Mouse (Mus musculus) CH12.LX (cell line): ENCODE data around the gene Cyp24a1. TPM values are rescaled to one million over a fixed set of nuclear protein-coding genes. Genes with fewer than 3 reads are reported as not detected.
A peak's percentile ranks its signal among the peaks of the same experiment; 100 is the strongest.

ENCODE experiments used
- DNase-seq: peaks from one replicate; pipeline ENCODE4 v3.0.0-alpha.2; 2013; ENCODE audit errors: extremely low read depth
- H3K27ac ChIP-seq: 2 replicates; pipeline ENCODE4 v1.5.1; 2012; ENCODE audit warnings: low read depth, mild to moderate bottlenecking, control low read depth, moderate library complexity; ENCODE audit not compliant: insufficient read depth
- H3K27me3 ChIP-seq: replicated peaks from 2 replicates; pipeline ENCODE3; 2012; ENCODE audit warnings: inconsistent platforms
- H3K36me3 ChIP-seq, 2 experiments: replicated peaks in 1 of 2; 2 replicates each; pipeline versions ENCODE3 to v1.6.1; 2012; ENCODE audit warnings: inconsistent platforms in 1 of 2, low read length in 1 of 2, mild to moderate bottlenecking in 1 of 2, mixed read lengths in 1 of 2, moderate library complexity in 1 of 2; ENCODE audit not compliant: control insufficient read depth in 1 of 2, insufficient read depth in 1 of 2
- H3K4me1 ChIP-seq, 2 experiments: 2 replicates each; pipeline ENCODE4 v1.6.1; 2012; ENCODE audit warnings: inconsistent platforms in 1 of 2, moderate library complexity in 1 of 2; ENCODE audit not compliant: insufficient read depth in 2 of 2, control insufficient read depth in 1 of 2
- H3K4me2 ChIP-seq: 2 replicates; pipeline ENCODE4 v1.6.1; 2012; ENCODE audit warnings: low read depth, mild to moderate bottlenecking, control low read depth; ENCODE audit not compliant: poor library complexity, insufficient read depth, severe bottlenecking
- H3K4me3 ChIP-seq, 3 experiments: fragments of 150-350 bp in 1 of 3; sonication (generic) in 1 of 3; replicated peaks in 1 of 3; 2 replicates each; pipeline versions ENCODE3 to v1.5.1; 2011 to 2012; ENCODE audit warnings: low read depth in 2 of 3, low read length in 2 of 3, mild to moderate bottlenecking in 2 of 3, moderate library complexity in 2 of 3, control low read depth in 1 of 3, improper control_type of control experiment in 1 of 3, inconsistent platforms in 1 of 3, mixed read lengths in 1 of 3; ENCODE audit not compliant: poor library complexity in 1 of 3
- H3K79me2 ChIP-seq: replicated peaks from 2 replicates; pipeline ENCODE4 v1.6.1; 2012; ENCODE audit warnings: mild to moderate bottlenecking, moderate library complexity; ENCODE audit not compliant: control insufficient read depth, poor library complexity, insufficient read depth, severe bottlenecking; ENCODE audit errors: extremely low read depth
- H3K9ac ChIP-seq: 2 replicates; pipeline ENCODE4 v1.6.1; 2012; ENCODE audit warnings: low read depth, mild to moderate bottlenecking, control low read depth, moderate library complexity; ENCODE audit not compliant: insufficient read depth
- H3K9me3 ChIP-seq: replicated peaks from 2 replicates; pipeline ENCODE3; 2012; ENCODE audit warnings: low read length, inconsistent platforms, mixed read lengths
- CHD1 ChIP-seq: IDR thresholded peaks from 2 replicates; pipeline ENCODE4 v1.6.1; 2012; ENCODE audit warnings: low read depth, low read length, improper control_type of control experiment, inconsistent platforms
- CHD2 ChIP-seq: IDR thresholded peaks from 2 replicates; pipeline ENCODE4 v1.6.1; 2011; ENCODE audit warnings: low read length, improper control_type of control experiment
- CTCF ChIP-seq, 2 experiments: IDR thresholded peaks in 1 of 2; conservative IDR thresholded peaks in 1 of 2; 2 replicates each; pipeline ENCODE4 v1.5.1; 2011 to 2012; ENCODE audit warnings: low read depth in 2 of 2, low read length in 2 of 2, improper control_type of control experiment in 1 of 2, inconsistent platforms in 1 of 2, mild to moderate bottlenecking in 1 of 2, moderate library complexity in 1 of 2
- E2F4 ChIP-seq: IDR thresholded peaks from 2 replicates; pipeline ENCODE4 v1.6.1; 2011; ENCODE audit warnings: low read depth, low read length, improper control_type of control experiment; ENCODE audit not compliant: insufficient replicate concordance
- EP300 ChIP-seq: IDR thresholded peaks from 2 replicates; pipeline ENCODE4 v1.6.1; 2011; ENCODE audit warnings: low read length, improper control_type of control experiment
- ETS1 ChIP-seq: conservative IDR thresholded peaks from 2 replicates; pipeline ENCODE4 v1.6.1; 2012; ENCODE audit warnings: low read depth, mild to moderate bottlenecking, inconsistent platforms, low read length, improper control_type of control experiment, moderate library complexity
- GABPA ChIP-seq: IDR thresholded peaks from 2 replicates; pipeline ENCODE4 v1.6.1; 2012; ENCODE audit warnings: low read depth, low read length, improper control_type of control experiment, inconsistent platforms; ENCODE audit not compliant: insufficient replicate concordance
- HCFC1 ChIP-seq: IDR thresholded peaks from 2 replicates; pipeline ENCODE4 v1.6.1; 2012; ENCODE audit warnings: low read depth, mild to moderate bottlenecking, inconsistent platforms, low read length, improper control_type of control experiment
- IRF4 ChIP-seq: IDR thresholded peaks from 2 replicates; pipeline ENCODE4 v1.6.1; 2014; ENCODE audit warnings: low read depth, mild to moderate bottlenecking, inconsistent platforms, low read length, improper control_type of control experiment
- JUN ChIP-seq: IDR thresholded peaks from 2 replicates; pipeline ENCODE4 v1.6.1; 2011; ENCODE audit warnings: low read depth, mild to moderate bottlenecking, low read length, improper control_type of control experiment, moderate library complexity; ENCODE audit not compliant: insufficient read depth
- JUND ChIP-seq: conservative IDR thresholded peaks from 2 replicates; pipeline ENCODE4 v1.6.1; 2011; ENCODE audit warnings: low read depth, low read length, improper control_type of control experiment
- KAT2A ChIP-seq: IDR thresholded peaks from 2 replicates; pipeline ENCODE4 v1.6.1; 2012; ENCODE audit warnings: low read length, improper control_type of control experiment, inconsistent platforms; ENCODE audit not compliant: insufficient replicate concordance
- MAFK ChIP-seq: IDR thresholded peaks from 2 replicates; pipeline ENCODE4 v1.6.1; 2011; ENCODE audit warnings: low read length, improper control_type of control experiment; ENCODE audit not compliant: insufficient replicate concordance
- MAX ChIP-seq: IDR thresholded peaks from 2 replicates; pipeline ENCODE4 v1.6.1; 2011; ENCODE audit warnings: low read length, improper control_type of control experiment
- MAZ ChIP-seq: IDR thresholded peaks from 2 replicates; pipeline ENCODE4 v1.6.1; 2012; ENCODE audit warnings: low read depth, mild to moderate bottlenecking, inconsistent platforms, low read length, improper control_type of control experiment, moderate library complexity
- MEF2A ChIP-seq: IDR thresholded peaks from 2 replicates; pipeline ENCODE4 v1.6.1; 2014; ENCODE audit warnings: low read depth, mild to moderate bottlenecking, inconsistent platforms, low read length, improper control_type of control experiment, borderline replicate concordance
- MXI1 ChIP-seq: IDR thresholded peaks from 2 replicates; pipeline ENCODE4 v1.6.1; 2011; ENCODE audit warnings: mild to moderate bottlenecking, low read depth, low read length, improper control_type of control experiment
- NELFE ChIP-seq: IDR thresholded peaks from 2 replicates; pipeline ENCODE4 v1.6.1; 2011; ENCODE audit warnings: low read depth, low read length, improper control_type of control experiment
- PAX5 ChIP-seq: IDR thresholded peaks from 2 replicates; pipeline ENCODE4 v1.6.1; 2012; ENCODE audit warnings: low read length, inconsistent platforms, mixed read lengths
- POLR2A ChIP-seq: IDR thresholded peaks from 2 replicates; pipeline ENCODE4 v1.6.1; 2011; ENCODE audit warnings: low read depth, mild to moderate bottlenecking, improper control_type of control experiment, low read length
- POLR2AphosphoS2 ChIP-seq: IDR thresholded peaks from 2 replicates; pipeline ENCODE4 v1.6.1; 2011; ENCODE audit warnings: low read depth, low read length, improper control_type of control experiment
- RAD21 ChIP-seq: IDR thresholded peaks from 2 replicates; pipeline ENCODE4 v1.6.1; 2011; ENCODE audit warnings: low read depth, mild to moderate bottlenecking, low read length, improper control_type of control experiment, moderate library complexity
- SIN3A ChIP-seq: IDR thresholded peaks from 2 replicates; pipeline ENCODE4 v1.6.1; 2012; ENCODE audit warnings: low read length, improper control_type of control experiment, inconsistent platforms
- TCF12 ChIP-seq: IDR thresholded peaks from 2 replicates; pipeline ENCODE4 v1.6.1; 2014; ENCODE audit warnings: low read depth, mild to moderate bottlenecking, inconsistent platforms, low read length, improper control_type of control experiment
- UBTF ChIP-seq: IDR thresholded peaks from 2 replicates; pipeline ENCODE4 v1.6.1; 2012; ENCODE audit warnings: low read depth, mild to moderate bottlenecking, inconsistent platforms, low read length, improper control_type of control experiment, moderate library complexity
- USF1 ChIP-seq: IDR thresholded peaks from 2 replicates; pipeline ENCODE4 v1.6.1; 2014; ENCODE audit warnings: low read depth, mild to moderate bottlenecking, inconsistent platforms, low read length, improper control_type of control experiment
- USF2 ChIP-seq: conservative IDR thresholded peaks from 2 replicates; pipeline ENCODE4 v1.6.1; 2011; ENCODE audit warnings: low read depth, low read length, improper control_type of control experiment
- ZC3H11A ChIP-seq: IDR thresholded peaks from 2 replicates; pipeline ENCODE4 v1.6.1; 2012; ENCODE audit warnings: low read depth, mild to moderate bottlenecking, inconsistent platforms, low read length, improper control_type of control experiment
- ZMIZ1 ChIP-seq: IDR thresholded peaks from 2 replicates; pipeline ENCODE4 v1.6.1; 2012; ENCODE audit warnings: low read depth, mild to moderate bottlenecking, inconsistent platforms, low read length, improper control_type of control experiment
- ZNF384 ChIP-seq: IDR thresholded peaks from 2 replicates; pipeline ENCODE4 v1.6.1; 2012; ENCODE audit warnings: low read depth, low read length, improper control_type of control experiment, inconsistent platforms
- dilution Hi-C: fragments of 300-500 bp; cut with MboI; formaldehyde crosslinking; loops from 2 replicates; pipeline ENCODE4 v1.14.3; 2020; ENCODE audit warnings: low sequenced_read_pairs; ENCODE audit not compliant: extremely low pct_unique_long_range_greater_than_20kb, extremely low pct_ligation_motif_present
- in situ Hi-C: fragments of 300-500 bp; cut with MboI; formaldehyde crosslinking; loops from 3 replicates; pipeline ENCODE4 v1.14.3; 2019; ENCODE audit warnings: low sequenced_read_pairs, low pct_ligation_motif_present, low pct_unique_long_range_greater_than_20kb, mixed read lengths
- polyA plus RNA-seq: library from polyadenylated mRNA; unstranded; fragments of >175 nt; gene quantifications from 2 replicates; pipeline ENCODE4 v1.2.1, GENCODE M21; 2012; ENCODE audit warnings: low read depth; ENCODE audit not compliant: insufficient read length
- total RNA-seq, 2 experiments: library from RNA; depleted of rRNA; stranded (reverse); fragments of 300-350 nt in 1 of 2; fragments of >200 nt in 1 of 2; gene quantifications; 2 replicates each; pipeline ENCODE4 v1.2.3; 2012 to 2014

The Cyp24a1 gene
- total and polyA plus RNA-seq, 3 experiments = not detected

GRCm38 (mm10) chr2:170513756-170514155, 16.8 kb upstream of the Cyp24a1 start:
- Histone ChIP-seq H3K27ac (no peak overlapping the region), H3K4me3 (no peak overlapping the region), H3K4me2 (no peak overlapping the region), H3K36me3 (peaks cover 29 to 49% of the 10 kb centered on the region in 2 experiments), H3K9ac (no peak overlapping the region), H3K27me3 (peaks cover 9% of the 10 kb centered on the region), H3K9me3 (no peaks in the 10 kb centered on the region)
- dilution Hi-C loops (no loop called here), in situ Hi-C loops (loop anchor here (5.0 to 25.0 kb wide), 4 partner anchors 84 to 1551 kb away; partner anchors contain the start of gene Zfp64)
- TF ChIP-seq IRF4 = no peak
- no peak for TF ChIP-seq RAD21
- TF ChIP-seq ETS1 = no peak
- no peak for TF ChIP-seq KAT2A
- TF ChIP-seq ZMIZ1 = no peak
- TF ChIP-seq PAX5 = no peak
- TF ChIP-seq CTCF (conservative IDR thresholded peaks at IDR 0.05 in 1 of 2, IDR thresholded peaks at IDR 0.05 in 1 of 2; ENCODE audit: low read depth in 2 of 2, low read length in 2 of 2) = no peak
- TF ChIP-seq USF1 = no peak
- no peak for TF ChIP-seq JUND
- no peak for TF ChIP-seq JUN
- no peak for TF ChIP-seq MAZ
- TF ChIP-seq SIN3A = no peak
- TF ChIP-seq POLR2AphosphoS2 = no peak
- no peak for TF ChIP-seq TCF12
- no peak for TF ChIP-seq CHD1
- TF ChIP-seq, all 38 proteins: peak for 0
- Histone ChIP-seq H3K79me2 (peaks cover 31% of the 10 kb centered on the region), H3K4me1 (peaks cover 14 to 42% of the 10 kb centered on the region in 2 experiments)
- no peak for DNase-seq

- DNase-seq = peak; percentile 81
- peaks cover 16% of the 10 kb centered on the region for H3K27me3 ChIP-seq
- H3K4me3 ChIP-seq = peak overlapping the region; percentile 78 to 98 (median 88)
- no peaks in the 10 kb centered on the region for H3K9me3 ChIP-seq
- H3K4me2 ChIP-seq = peak overlapping the region; percentile 86
- peaks cover 14 to 50% of the 10 kb centered on the region in 2 experiments for H3K4me1 ChIP-seq
- peak overlapping the region; percentile 86 for H3K9ac ChIP-seq
- peaks cover 31% of the 10 kb centered on the region for H3K79me2 ChIP-seq
- dilution Hi-C loops (no loop called here), in situ Hi-C loops (loop anchor here (5.0 to 25.0 kb wide), 4 partner anchors 86 to 1549 kb away; partner anchors contain the start of gene Zfp64)
- H3K36me3 ChIP-seq = peaks cover 7 to 26% of the 10 kb centered on the region in 2 experiments
- H3K27ac ChIP-seq = peak overlapping the region; percentile 38; the same call in 1 of the 2 replicates
- TF ChIP-seq ZMIZ1 = 0 out of 2 replicates have a peak, but pooled peaks have one; percentile 15
- TF ChIP-seq CHD2 = no peak
- TF ChIP-seq MAX = peak; percentile 16; the same call in 1 of the 2 replicates
- TF ChIP-seq MAZ = no peak
- no peak for TF ChIP-seq ZC3H11A
- TF ChIP-seq MXI1 = peak; percentile 23; the same call in 1 of the 2 replicates
- no peak for TF ChIP-seq E2F4
- TF ChIP-seq EP300 = no peak
- no peak for TF ChIP-seq UBTF
- no peak for TF ChIP-seq JUN
- no peak; the same call in none of the 2 replicates for TF ChIP-seq RAD21
- no peak for TF ChIP-seq GABPA
- TF ChIP-seq MAFK = no peak
- no peak; the same call in 1 of the 2 replicates for TF ChIP-seq ZNF384
- TF ChIP-seq CTCF (conservative IDR thresholded peaks at IDR 0.05 in 1 of 2, IDR thresholded peaks at IDR 0.05 in 1 of 2; ENCODE audit: low read depth in 2 of 2, low read length in 2 of 2) = peak; percentile 70 to 95
- TF ChIP-seq HCFC1 = peak; percentile 79
- peak; percentile 67; the same call in 1 of the 2 replicates for TF ChIP-seq POLR2A
- TF ChIP-seq MEF2A = no peak; the same call in 1 of the 2 replicates
- TF ChIP-seq NELFE = peak; percentile 65
- TF ChIP-seq USF2 = no peak
Measured at GRCm38 (mm10) chr2:170511073-170511891, 14.3 kb upstream of the Cyp24a1 start.
